Mouse (Mus musculus): Measurements from ENCODE around the gene Rab36.

Rab36 gene

GRCm38 (mm10) chr10:75075665-75076064 lies 38.8 kb downstream of the Rab36 start:
- no peak for DNase-seq

GRCm38 (mm10) chr10:75078174-75079128 lies 41.6 kb downstream of the Rab36 start:
- peak in 1 of 2 experiments; percentile 8 for DNase-seq

- DNase-seq = no peak
Measured at GRCm38 (mm10) chr10:75085330-75085729, 48.5 kb downstream of the Rab36 start.

GRCm38 (mm10) chr10:75088471-75088870 lies 51.6 kb downstream of the Rab36 start:
- no peak for DNase-seq

- DNase-seq = no peak
Measured at GRCm38 (mm10) chr10:75091478-75092152, 54.8 kb downstream of the Rab36 start.

GRCm38 (mm10) chr10:75093252-75093987 lies 56.6 kb downstream of the Rab36 start:
- no peak for DNase-seq

- DNase-seq = no peak
Measured at GRCm38 (mm10) chr10:75094338-75094737, 57.5 kb downstream of the Rab36 start.

GRCm38 (mm10) chr10:75095216-75095615 lies 58.4 kb downstream of the Rab36 start:
- no peak for DNase-seq

- DNase-seq = no peak
Measured at GRCm38 (mm10) chr10:75098446-75099183, 61.8 kb downstream of the Rab36 start.

- no peak for DNase-seq
Measured at GRCm38 (mm10) chr10:75100298-75100697, 63.4 kb downstream of the Rab36 start.

- no peak for DNase-seq
Measured at GRCm38 (mm10) chr10:75103502-75103901, 66.6 kb downstream of the Rab36 start.

Data from spleen, adult 18-20 months (tissue).